Mouse (Mus musculus) hindbrain, embryonic 16.5 days (tissue): Measurements from ENCODE around the gene Ube4b. TPM values are rescaled to one million over a fixed set of nuclear protein-coding genes. Genes with fewer than 3 reads are reported as not detected.

Experiments
- ATAC-seq: fragments of 200-750 bp; cut with Nextera tagmentation; 2 replicates; pipeline ENCODE4 v1.8.0; 2017; ENCODE audit warnings: moderate TSS enrichment, moderate library complexity
- H3K27ac ChIP-seq: fragments of 300-500 bp; sonication (generic); 2 replicates; pipeline ENCODE4 v1.5.1; 2014; ENCODE audit warnings: low read depth, mild to moderate bottlenecking, control low read depth, low read length, moderate library complexity
- H3K27me3 ChIP-seq: fragments of 300-500 bp; sonication (generic); replicated peaks from 2 replicates; pipeline ENCODE4 v1.6.1; 2014; ENCODE audit warnings: low read length; ENCODE audit not compliant: control insufficient read depth, insufficient read depth
- H3K36me3 ChIP-seq: fragments of 300-500 bp; sonication (generic); 2 replicates; pipeline ENCODE4 v1.6.1; 2014; ENCODE audit warnings: mild to moderate bottlenecking, low read length, moderate library complexity, mixed read lengths; ENCODE audit not compliant: control insufficient read depth, insufficient read depth
- H3K4me1 ChIP-seq: fragments of 300-500 bp; sonication (generic); 2 replicates; pipeline ENCODE4 v1.6.1; 2014; ENCODE audit warnings: low read depth, low read length; ENCODE audit not compliant: control insufficient read depth, insufficient read depth
- H3K4me2 ChIP-seq: fragments of 300-500 bp; sonication (generic); 2 replicates; pipeline ENCODE4 v1.6.1; 2014; ENCODE audit warnings: mild to moderate bottlenecking, low read length, control low read depth, moderate library complexity
- H3K4me3 ChIP-seq: fragments of 300-500 bp; sonication (generic); 2 replicates; pipeline ENCODE4 v1.5.1; 2014; ENCODE audit warnings: mild to moderate bottlenecking, low read length, control low read depth, moderate library complexity
- H3K9ac ChIP-seq: fragments of 300-500 bp; sonication (generic); 2 replicates; pipeline ENCODE4 v1.6.1; 2014; ENCODE audit warnings: low read depth, mild to moderate bottlenecking, control low read depth, low read length, moderate library complexity
- H3K9me3 ChIP-seq: fragments of 300-500 bp; sonication (generic); 2 replicates; pipeline ENCODE4 v1.6.1; 2014; ENCODE audit warnings: mild to moderate bottlenecking, low read length, moderate library complexity; ENCODE audit not compliant: control insufficient read depth
- WGBS: fragments of 180-500 bp; shearing (Covaris S2); extraction: QIAGEN DNeasy Blood & Tissue Kit; methylation state at CpG from one replicate; pipeline ENCODE4 v1.1.7; 2014; 5-methylcytosine and 5-hydroxymethylcytosine counted together
- polyA plus RNA-seq: library from polyadenylated mRNA; unstranded; fragments of >200 nt; fragmentation: Nextera tagmentation; extraction: Ambion mirVana; gene quantifications from 2 replicates; pipeline ENCODE4 v1.2.1, GENCODE M21; 2015

Ube4b gene
- polyA plus RNA-seq, 1 experiment from 2014 or later = 47.4 TPM

- ATAC-seq = no peak
- H3K27me3 ChIP-seq = no peaks in the 10 kb centered on the region
Observed at GRCm38 (mm10) chr4:149416986-149417385, 9.6 kb downstream of the Ube4b start.

GRCm38 (mm10) chr4:149416417-149416816 is 10.1 kb downstream of the Ube4b start:
- H3K9me3 ChIP-seq = no peaks in the 10 kb centered on the region
- ATAC-seq = no peak
- no peak overlapping the region for H3K4me2 ChIP-seq
- no peak overlapping the region for H3K9ac ChIP-seq
- no peak overlapping the region for H3K4me3 ChIP-seq
- no peaks in the 10 kb centered on the region for H3K36me3 ChIP-seq
- H3K4me1 ChIP-seq = peaks cover 22% of the 10 kb centered on the region
- no peaks in the 10 kb centered on the region for H3K27me3 ChIP-seq
- H3K27ac ChIP-seq = no peak overlapping the region
- WGBS = 74% methylated on average over 10 of the region's 10 CpGs

More at GRCm38 (mm10) chr4:149416986-149417385, 9.6 kb downstream of the Ube4b start:
- no peak overlapping the region for H3K4me2 ChIP-seq
- no peak overlapping the region for H3K9ac ChIP-seq
- H3K9me3 ChIP-seq = no peaks in the 10 kb centered on the region
- H3K27ac ChIP-seq = no peak overlapping the region
- H3K4me3 ChIP-seq = no peak overlapping the region
- WGBS = 64% methylated on average over 2 of the region's 2 CpGs
- peaks cover 24% of the 10 kb centered on the region for H3K4me1 ChIP-seq
- H3K36me3 ChIP-seq = no peaks in the 10 kb centered on the region

- no peak overlapping the region for H3K4me3 ChIP-seq
- no peaks in the 10 kb centered on the region for H3K27me3 ChIP-seq
- peak overlapping the region; percentile 40 for H3K27ac ChIP-seq
- H3K4me2 ChIP-seq = peak overlapping the region; percentile 15; the same call in 1 of the 2 replicates
- H3K4me1 ChIP-seq = peaks cover 17% of the 10 kb centered on the region
- H3K9me3 ChIP-seq = no peaks in the 10 kb centered on the region
- H3K36me3 ChIP-seq = 0 out of 2 replicates have a peak, but pooled peaks cover under 1% of the 10 kb centered on the region
- no peak overlapping the region; the same call in 1 of the 2 replicates for H3K9ac ChIP-seq
- 31% methylated on average over 13 of the region's 13 CpGs for WGBS
- peak; percentile 43; the same call in 1 of the 2 replicates for ATAC-seq
Observed at GRCm38 (mm10) chr4:149415651-149416169, 10.8 kb downstream of the Ube4b start.

GRCm38 (mm10) chr4:149414259-149414658 is 12.3 kb downstream of the Ube4b start:
- WGBS = 91% methylated on average over 3 of the region's 3 CpGs
- Histone ChIP-seq H3K9ac (no peak overlapping the region), H3K4me3 (no peak overlapping the region), H3K9me3 (no peaks in the 10 kb centered on the region), H3K27me3 (no peaks in the 10 kb centered on the region), H3K4me2 (no peak overlapping the region), H3K4me1 (peaks cover 17% of the 10 kb centered on the region), H3K36me3 (0 out of 2 replicates have a peak, but pooled peaks cover 4% of the 10 kb centered on the region), H3K27ac (no peak overlapping the region)
- ATAC-seq = no peak

GRCm38 (mm10) chr4:149409759-149410158 is 16.8 kb downstream of the Ube4b start:
- Histone ChIP-seq H3K9ac (no peak overlapping the region), H3K27ac (no peak overlapping the region), H3K36me3 (0 out of 2 replicates have a peak, but pooled peaks cover 4% of the 10 kb centered on the region), H3K9me3 (no peaks in the 10 kb centered on the region), H3K4me3 (no peak overlapping the region), H3K27me3 (no peaks in the 10 kb centered on the region), H3K4me2 (no peak overlapping the region), H3K4me1 (peaks cover 3% of the 10 kb centered on the region)
- 80% methylated on average over 4 of the region's 4 CpGs for WGBS
- ATAC-seq = no peak

- H3K4me1 ChIP-seq = peaks cover 5% of the 10 kb centered on the region
- H3K27ac ChIP-seq = no peak overlapping the region
- no peak for ATAC-seq
- H3K4me2 ChIP-seq = no peak overlapping the region
- no peak overlapping the region for H3K4me3 ChIP-seq
- no peaks in the 10 kb centered on the region for H3K27me3 ChIP-seq
- 0 out of 2 replicates have a peak, but pooled peaks cover 4% of the 10 kb centered on the region for H3K36me3 ChIP-seq
- H3K9me3 ChIP-seq = no peaks in the 10 kb centered on the region
- WGBS = 96% methylated on average over 6 of the region's 6 CpGs
- H3K9ac ChIP-seq = no peak overlapping the region
Observed at GRCm38 (mm10) chr4:149408331-149408730, 18.2 kb downstream of the Ube4b start.

- Histone ChIP-seq H3K27ac (no peak overlapping the region), H3K36me3 (0 out of 2 replicates have a peak, but pooled peaks cover 4% of the 10 kb centered on the region), H3K4me2 (no peak overlapping the region), H3K4me3 (no peak overlapping the region), H3K9ac (no peak overlapping the region), H3K9me3 (no peaks in the 10 kb centered on the region), H3K27me3 (no peaks in the 10 kb centered on the region), H3K4me1 (peaks cover 5% of the 10 kb centered on the region)
- WGBS = 87% methylated on average over 5 of the region's 5 CpGs
- no peak for ATAC-seq
Observed at GRCm38 (mm10) chr4:149407461-149407860, 19.1 kb downstream of the Ube4b start.

- H3K9ac ChIP-seq = no peak overlapping the region
- H3K9me3 ChIP-seq = no peaks in the 10 kb centered on the region
- 0 out of 2 replicates have a peak, but pooled peaks cover 4% of the 10 kb centered on the region for H3K36me3 ChIP-seq
- 80% methylated on average over 16 of the region's 16 CpGs for WGBS
- H3K4me3 ChIP-seq = no peak overlapping the region
- no peak overlapping the region for H3K27ac ChIP-seq
- ATAC-seq = no peak
- peaks cover 5% of the 10 kb centered on the region for H3K4me1 ChIP-seq
- H3K27me3 ChIP-seq = no peaks in the 10 kb centered on the region
- no peak overlapping the region for H3K4me2 ChIP-seq
Observed at GRCm38 (mm10) chr4:149405713-149406443, 20.7 kb downstream of the Ube4b start.

- ATAC-seq = peak; percentile 38; the same call in 1 of the 2 replicates
- Histone ChIP-seq H3K9me3 (no peaks in the 10 kb centered on the region), H3K27me3 (no peaks in the 10 kb centered on the region), H3K4me2 (no peak overlapping the region), H3K4me1 (peaks cover 5% of the 10 kb centered on the region), H3K4me3 (no peak overlapping the region), H3K27ac (no peak overlapping the region), H3K36me3 (no peaks in the 10 kb centered on the region), H3K9ac (no peak overlapping the region)
- 44% methylated on average over 19 of the region's 19 CpGs for WGBS
Observed at GRCm38 (mm10) chr4:149404640-149405465, 21.7 kb downstream of the Ube4b start.
